Mouse (Mus musculus) CH12.LX (cell line): ENCODE measurements around the gene Tmc2. TPM values are rescaled to one million over a fixed set of nuclear protein-coding genes. Genes with fewer than 3 reads are reported as not detected.

Experiments
- DNase-seq: peaks from one replicate; pipeline ENCODE4 v3.0.0-alpha.2; 2013; ENCODE audit errors: extremely low read depth
- H3K27ac ChIP-seq: 2 replicates; pipeline ENCODE4 v1.5.1; 2012; ENCODE audit warnings: low read depth, mild to moderate bottlenecking, control low read depth, moderate library complexity; ENCODE audit not compliant: insufficient read depth
- H3K27me3 ChIP-seq: replicated peaks from 2 replicates; pipeline ENCODE3; 2012; ENCODE audit warnings: inconsistent platforms
- H3K36me3 ChIP-seq, 2 experiments: replicated peaks in 1 of 2; 2 replicates each; pipeline versions ENCODE3 to v1.6.1; 2012; ENCODE audit warnings: inconsistent platforms in 1 of 2, low read length in 1 of 2, mild to moderate bottlenecking in 1 of 2, mixed read lengths in 1 of 2, moderate library complexity in 1 of 2; ENCODE audit not compliant: control insufficient read depth in 1 of 2, insufficient read depth in 1 of 2
- H3K4me1 ChIP-seq, 2 experiments: 2 replicates each; pipeline ENCODE4 v1.6.1; 2012; ENCODE audit warnings: inconsistent platforms in 1 of 2, moderate library complexity in 1 of 2; ENCODE audit not compliant: insufficient read depth in 2 of 2, control insufficient read depth in 1 of 2
- H3K4me2 ChIP-seq: 2 replicates; pipeline ENCODE4 v1.6.1; 2012; ENCODE audit warnings: low read depth, mild to moderate bottlenecking, control low read depth; ENCODE audit not compliant: poor library complexity, insufficient read depth, severe bottlenecking
- H3K4me3 ChIP-seq, 3 experiments: fragments of 150-350 bp in 1 of 3; sonication (generic) in 1 of 3; replicated peaks in 1 of 3; 2 replicates each; pipeline versions ENCODE3 to v1.5.1; 2011 to 2012; ENCODE audit warnings: low read depth in 2 of 3, low read length in 2 of 3, mild to moderate bottlenecking in 2 of 3, moderate library complexity in 2 of 3, control low read depth in 1 of 3, improper control_type of control experiment in 1 of 3, inconsistent platforms in 1 of 3, mixed read lengths in 1 of 3; ENCODE audit not compliant: poor library complexity in 1 of 3
- H3K79me2 ChIP-seq: replicated peaks from 2 replicates; pipeline ENCODE4 v1.6.1; 2012; ENCODE audit warnings: mild to moderate bottlenecking, moderate library complexity; ENCODE audit not compliant: control insufficient read depth, poor library complexity, insufficient read depth, severe bottlenecking; ENCODE audit errors: extremely low read depth
- H3K9ac ChIP-seq: 2 replicates; pipeline ENCODE4 v1.6.1; 2012; ENCODE audit warnings: low read depth, mild to moderate bottlenecking, control low read depth, moderate library complexity; ENCODE audit not compliant: insufficient read depth
- H3K9me3 ChIP-seq: replicated peaks from 2 replicates; pipeline ENCODE3; 2012; ENCODE audit warnings: low read length, inconsistent platforms, mixed read lengths
- BHLHE40 ChIP-seq: IDR thresholded peaks from 2 replicates; pipeline ENCODE4 v1.6.1; 2011; ENCODE audit warnings: mild to moderate bottlenecking, low read depth, low read length, improper control_type of control experiment
- CHD2 ChIP-seq: IDR thresholded peaks from 2 replicates; pipeline ENCODE4 v1.6.1; 2011; ENCODE audit warnings: low read length, improper control_type of control experiment
- CTCF ChIP-seq, 2 experiments: IDR thresholded peaks in 1 of 2; conservative IDR thresholded peaks in 1 of 2; 2 replicates each; pipeline ENCODE4 v1.5.1; 2011 to 2012; ENCODE audit warnings: low read depth in 2 of 2, low read length in 2 of 2, improper control_type of control experiment in 1 of 2, inconsistent platforms in 1 of 2, mild to moderate bottlenecking in 1 of 2, moderate library complexity in 1 of 2
- E2F4 ChIP-seq: IDR thresholded peaks from 2 replicates; pipeline ENCODE4 v1.6.1; 2011; ENCODE audit warnings: low read depth, low read length, improper control_type of control experiment; ENCODE audit not compliant: insufficient replicate concordance
- ELF1 ChIP-seq: IDR thresholded peaks from 2 replicates; pipeline ENCODE4 v1.6.1; 2014; ENCODE audit warnings: low read depth, mild to moderate bottlenecking, inconsistent platforms, low read length, improper control_type of control experiment
- EP300 ChIP-seq: IDR thresholded peaks from 2 replicates; pipeline ENCODE4 v1.6.1; 2011; ENCODE audit warnings: low read length, improper control_type of control experiment
- ETS1 ChIP-seq: conservative IDR thresholded peaks from 2 replicates; pipeline ENCODE4 v1.6.1; 2012; ENCODE audit warnings: low read depth, mild to moderate bottlenecking, inconsistent platforms, low read length, improper control_type of control experiment, moderate library complexity
- HCFC1 ChIP-seq: IDR thresholded peaks from 2 replicates; pipeline ENCODE4 v1.6.1; 2012; ENCODE audit warnings: low read depth, mild to moderate bottlenecking, inconsistent platforms, low read length, improper control_type of control experiment
- IRF4 ChIP-seq: IDR thresholded peaks from 2 replicates; pipeline ENCODE4 v1.6.1; 2014; ENCODE audit warnings: low read depth, mild to moderate bottlenecking, inconsistent platforms, low read length, improper control_type of control experiment
- JUN ChIP-seq: IDR thresholded peaks from 2 replicates; pipeline ENCODE4 v1.6.1; 2011; ENCODE audit warnings: low read depth, mild to moderate bottlenecking, low read length, improper control_type of control experiment, moderate library complexity; ENCODE audit not compliant: insufficient read depth
- JUND ChIP-seq: conservative IDR thresholded peaks from 2 replicates; pipeline ENCODE4 v1.6.1; 2011; ENCODE audit warnings: low read depth, low read length, improper control_type of control experiment
- KAT2A ChIP-seq: IDR thresholded peaks from 2 replicates; pipeline ENCODE4 v1.6.1; 2012; ENCODE audit warnings: low read length, improper control_type of control experiment, inconsistent platforms; ENCODE audit not compliant: insufficient replicate concordance
- MAFK ChIP-seq: IDR thresholded peaks from 2 replicates; pipeline ENCODE4 v1.6.1; 2011; ENCODE audit warnings: low read length, improper control_type of control experiment; ENCODE audit not compliant: insufficient replicate concordance
- MAZ ChIP-seq: IDR thresholded peaks from 2 replicates; pipeline ENCODE4 v1.6.1; 2012; ENCODE audit warnings: low read depth, mild to moderate bottlenecking, inconsistent platforms, low read length, improper control_type of control experiment, moderate library complexity
- MEF2A ChIP-seq: IDR thresholded peaks from 2 replicates; pipeline ENCODE4 v1.6.1; 2014; ENCODE audit warnings: low read depth, mild to moderate bottlenecking, inconsistent platforms, low read length, improper control_type of control experiment, borderline replicate concordance
- MXI1 ChIP-seq: IDR thresholded peaks from 2 replicates; pipeline ENCODE4 v1.6.1; 2011; ENCODE audit warnings: mild to moderate bottlenecking, low read depth, low read length, improper control_type of control experiment
- MYC ChIP-seq: IDR thresholded peaks from 2 replicates; pipeline ENCODE4 v1.6.1; 2011; ENCODE audit warnings: low read depth, mild to moderate bottlenecking, improper control_type of control experiment, low read length
- NELFE ChIP-seq: IDR thresholded peaks from 2 replicates; pipeline ENCODE4 v1.6.1; 2011; ENCODE audit warnings: low read depth, low read length, improper control_type of control experiment
- NRF1 ChIP-seq: IDR thresholded peaks from 2 replicates; pipeline ENCODE4 v1.6.1; 2014; ENCODE audit warnings: low read depth, mild to moderate bottlenecking, inconsistent platforms, low read length, improper control_type of control experiment, moderate library complexity
- PAX5 ChIP-seq: IDR thresholded peaks from 2 replicates; pipeline ENCODE4 v1.6.1; 2012; ENCODE audit warnings: low read length, inconsistent platforms, mixed read lengths
- POLR2A ChIP-seq: IDR thresholded peaks from 2 replicates; pipeline ENCODE4 v1.6.1; 2011; ENCODE audit warnings: low read depth, mild to moderate bottlenecking, improper control_type of control experiment, low read length
- RAD21 ChIP-seq: IDR thresholded peaks from 2 replicates; pipeline ENCODE4 v1.6.1; 2011; ENCODE audit warnings: low read depth, mild to moderate bottlenecking, low read length, improper control_type of control experiment, moderate library complexity
- RCOR1 ChIP-seq: conservative IDR thresholded peaks from 2 replicates; pipeline ENCODE4 v1.6.1; 2012; ENCODE audit warnings: low read depth, mild to moderate bottlenecking, inconsistent platforms, low read length, improper control_type of control experiment
- SIN3A ChIP-seq: IDR thresholded peaks from 2 replicates; pipeline ENCODE4 v1.6.1; 2012; ENCODE audit warnings: low read length, improper control_type of control experiment, inconsistent platforms
- SMC3 ChIP-seq: IDR thresholded peaks from 2 replicates; pipeline ENCODE4 v1.6.1; 2011; ENCODE audit warnings: low read depth, low read length, improper control_type of control experiment
- TBP ChIP-seq: conservative IDR thresholded peaks from 2 replicates; pipeline ENCODE4 v1.6.1; 2011; ENCODE audit warnings: low read depth, low read length, improper control_type of control experiment
- TCF12 ChIP-seq: IDR thresholded peaks from 2 replicates; pipeline ENCODE4 v1.6.1; 2014; ENCODE audit warnings: low read depth, mild to moderate bottlenecking, inconsistent platforms, low read length, improper control_type of control experiment
- UBTF ChIP-seq: IDR thresholded peaks from 2 replicates; pipeline ENCODE4 v1.6.1; 2012; ENCODE audit warnings: low read depth, mild to moderate bottlenecking, inconsistent platforms, low read length, improper control_type of control experiment, moderate library complexity
- USF2 ChIP-seq: conservative IDR thresholded peaks from 2 replicates; pipeline ENCODE4 v1.6.1; 2011; ENCODE audit warnings: low read depth, low read length, improper control_type of control experiment
- ZMIZ1 ChIP-seq: IDR thresholded peaks from 2 replicates; pipeline ENCODE4 v1.6.1; 2012; ENCODE audit warnings: low read depth, mild to moderate bottlenecking, inconsistent platforms, low read length, improper control_type of control experiment
- ZNF384 ChIP-seq: IDR thresholded peaks from 2 replicates; pipeline ENCODE4 v1.6.1; 2012; ENCODE audit warnings: low read depth, low read length, improper control_type of control experiment, inconsistent platforms
- dilution Hi-C: fragments of 300-500 bp; cut with MboI; formaldehyde crosslinking; loops from 2 replicates; pipeline ENCODE4 v1.14.3; 2020; ENCODE audit warnings: low sequenced_read_pairs; ENCODE audit not compliant: extremely low pct_unique_long_range_greater_than_20kb, extremely low pct_ligation_motif_present
- in situ Hi-C: fragments of 300-500 bp; cut with MboI; formaldehyde crosslinking; loops from 3 replicates; pipeline ENCODE4 v1.14.3; 2019; ENCODE audit warnings: low sequenced_read_pairs, low pct_ligation_motif_present, low pct_unique_long_range_greater_than_20kb, mixed read lengths
- polyA plus RNA-seq: library from polyadenylated mRNA; unstranded; fragments of >175 nt; gene quantifications from 2 replicates; pipeline ENCODE4 v1.2.1, GENCODE M21; 2012; ENCODE audit warnings: low read depth; ENCODE audit not compliant: insufficient read length
- total RNA-seq, 2 experiments: library from RNA; depleted of rRNA; stranded (reverse); fragments of 300-350 nt in 1 of 2; fragments of >200 nt in 1 of 2; gene quantifications; 2 replicates each; pipeline ENCODE4 v1.2.3; 2012 to 2014

Tmc2 gene
- total and polyA plus RNA-seq, 3 experiments: not detected

- in situ Hi-C loops (no loop called here), dilution Hi-C loops (no loop called here)
- peak overlapping the region; percentile 64 for H3K4me2 ChIP-seq
Observed at GRCm38 (mm10) chr2:130178381-130178705, 16.7 kb upstream of the Tmc2 start.

GRCm38 (mm10) chr2:130178706-130179506 lies 16.1 kb upstream of the Tmc2 start, which contains the start of gene Snrpb:
TSS of gene Snrpb (minus strand) at chr2:130179403.
- Histone ChIP-seq H3K79me2 (peaks cover 41% of the 10 kb centered on the region), H3K27me3 (peaks cover 12% of the 10 kb centered on the region), H3K27ac (peak within 1 kb of the TSS; percentile 41; the same call in 1 of the 2 replicates), H3K4me3 (peak within 1 kb of the TSS; percentile 83 to 100 (median 84)), H3K36me3 (peaks cover 19 to 33% of the 10 kb centered on the region in 2 experiments), H3K9ac (peak within 1 kb of the TSS; percentile 97), H3K4me2 (peak within 1 kb of the TSS; percentile 64), H3K4me1 (peaks cover 5 to 26% of the 10 kb centered on the region in 2 experiments), H3K9me3 (no peaks in the 10 kb centered on the region)
- DNase-seq: peak; percentile 92
- in situ Hi-C loops (no loop called here), dilution Hi-C loops (no loop called here)
- TF ChIP-seq TCF12 (peak; percentile 99), ETS1 (no peak), NELFE (peak; percentile 91), PAX5 (no peak), EP300 (no peak), RCOR1 (no peak), BHLHE40 (no peak), JUN (no peak), ZNF384 (no peak), ZMIZ1 (peak; percentile 76), MEF2A (no peak), MAZ (0 out of 2 replicates have a peak, but pooled peaks have one; percentile 12), CTCF (conservative IDR thresholded peaks at IDR 0.05 in 1 of 2, IDR thresholded peaks at IDR 0.05 in 1 of 2; ENCODE audit: low read depth in 2 of 2, low read length in 2 of 2) (no peak), RAD21 (no peak), MAFK (no peak), NRF1 (no peak), JUND (no peak), SMC3 (no peak), E2F4 (peak; percentile 61; the same call in 1 of the 2 replicates), ELF1 (peak; percentile 91), USF2 (0 out of 2 replicates have a peak, but pooled peaks have one; percentile 45), POLR2A (peak; percentile 90), MYC (no peak), HCFC1 (peak; percentile 81), CHD2 (no peak), KAT2A (peak; percentile 90), SIN3A (peak; percentile 99; the same call in 1 of the 2 replicates), IRF4 (0 out of 2 replicates have a peak, but pooled peaks have one; percentile 10), TBP (peak; percentile 96), MXI1 (peak; percentile 72; the same call in 1 of the 2 replicates)

More at GRCm38 (mm10) chr2:130178381-130178705, 16.7 kb upstream of the Tmc2 start:
- peaks cover 41% of the 10 kb centered on the region for H3K79me2 ChIP-seq
- H3K27me3 ChIP-seq: peaks cover 9% of the 10 kb centered on the region
- peak overlapping the region; percentile 97 for H3K9ac ChIP-seq
- H3K27ac ChIP-seq: peak overlapping the region; percentile 41; the same call in 1 of the 2 replicates
- TF ChIP-seq SMC3 (no peak), UBTF (no peak), MAFK (no peak), SIN3A (no peak), NELFE (no peak), POLR2A (no peak)
- TF ChIP-seq, all 38 proteins: peak for 0
- Histone ChIP-seq H3K36me3 (peaks cover 24 to 39% of the 10 kb centered on the region in 2 experiments), H3K9me3 (no peaks in the 10 kb centered on the region), H3K4me1 (peaks cover 5 to 26% of the 10 kb centered on the region in 2 experiments), H3K4me3 (peak overlapping the region; percentile 83 to 100 (median 84))
- no peak for DNase-seq
